Mouse (Mus musculus): Measurements from ENCODE around the gene Pigyl.

DNA sequence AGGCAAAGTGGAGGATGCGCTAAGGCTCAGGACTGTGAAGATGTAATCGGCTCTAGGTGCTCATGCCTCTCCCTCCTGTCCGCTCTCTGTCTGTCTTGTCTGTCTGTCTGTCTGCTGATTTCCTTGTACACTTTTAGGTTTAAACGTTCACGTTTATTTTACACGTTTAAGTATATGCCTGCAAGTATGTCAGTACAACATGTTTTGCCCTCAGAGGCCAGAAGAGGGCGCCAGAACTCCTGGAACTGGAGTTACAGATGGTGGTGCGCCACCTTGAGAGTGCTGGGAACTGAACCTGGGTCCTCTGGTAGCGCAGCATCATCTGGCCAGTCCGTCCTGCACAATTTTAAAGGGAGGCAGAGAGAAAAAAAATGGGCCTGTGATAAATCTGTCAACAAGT lies 10.0 kb downstream of the Pigyl start:
- TF ChIP-seq CHD2 (IDR thresholded peaks at IDR 0.05; ENCODE audit: low read depth, low read length) (no peak), HCFC1 (IDR thresholded peaks at IDR 0.05; ENCODE audit: borderline replicate concordance, insufficient read depth, low read length) (no peak), ZC3H11A (IDR thresholded peaks at IDR 0.05; ENCODE audit: borderline replicate concordance, low read depth, low read length) (no peak), MAFK (IDR thresholded peaks at IDR 0.05; ENCODE audit: insufficient read depth, low read depth, low read length) (no peak), ZNF384 (IDR thresholded peaks at IDR 0.05; ENCODE audit: low read depth, low read length) (no peak)

Data from ES-E14 (cell line).